Mouse (Mus musculus) small intestine, adult 2 months (tissue): ENCODE results near the gene G3bp2.

Experiments used
- CTCF ChIP-seq: fragments of 200-500 bp; IDR thresholded peaks from 2 replicates; pipeline ENCODE4 v1.5.1; 2012; ENCODE audit warnings: low read depth, mild to moderate bottlenecking, control low read depth, inconsistent platforms, low read length, moderate library complexity, mixed read lengths; ENCODE audit not compliant: insufficient replicate concordance, insufficient read length; ENCODE audit errors: extremely low read depth
- POLR2A ChIP-seq: fragments of 200-500 bp; IDR thresholded peaks from 2 replicates; pipeline ENCODE4 v1.6.1; 2012; ENCODE audit warnings: low read depth, mild to moderate bottlenecking, control low read depth, inconsistent platforms, low read length, moderate library complexity

GRCm38 (mm10) chr5:92079304-92079703 is 4.2 kb downstream of the G3bp2 start:
- no peak for TF ChIP-seq POLR2A
- no peak for TF ChIP-seq CTCF
